Mouse (Mus musculus): ENCODE measurements at regions not wholly inside any gene's neighbourhood (a gene's known extent, or its start where the extent isn't known, plus 50 kb on each side); places are given as distances from the start of the nearest gene placed in this dataset.

DNA sequence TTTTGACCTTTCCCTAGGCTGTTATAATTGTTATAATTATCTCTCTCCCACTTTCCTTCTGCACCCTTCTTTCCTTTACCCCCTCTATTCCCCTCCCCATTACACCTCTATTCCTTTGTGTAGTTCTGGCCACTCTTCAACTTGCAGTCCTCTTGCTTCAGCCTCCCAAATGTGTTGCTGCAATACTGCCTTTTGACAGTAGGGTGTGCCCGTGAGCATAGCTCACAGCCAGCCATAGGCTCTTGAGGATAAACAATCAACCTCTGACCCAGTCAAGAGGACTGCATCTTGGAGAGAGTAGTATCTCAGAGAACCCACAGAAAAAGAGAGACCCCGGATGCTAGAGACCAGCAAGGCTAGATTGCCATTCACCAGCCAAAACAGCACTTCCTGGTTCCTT, 184.9 kb upstream of the 4930535I16Rik start:
- in situ Hi-C loops (cut with MboI, MseI) = no loop called here

DNA sequence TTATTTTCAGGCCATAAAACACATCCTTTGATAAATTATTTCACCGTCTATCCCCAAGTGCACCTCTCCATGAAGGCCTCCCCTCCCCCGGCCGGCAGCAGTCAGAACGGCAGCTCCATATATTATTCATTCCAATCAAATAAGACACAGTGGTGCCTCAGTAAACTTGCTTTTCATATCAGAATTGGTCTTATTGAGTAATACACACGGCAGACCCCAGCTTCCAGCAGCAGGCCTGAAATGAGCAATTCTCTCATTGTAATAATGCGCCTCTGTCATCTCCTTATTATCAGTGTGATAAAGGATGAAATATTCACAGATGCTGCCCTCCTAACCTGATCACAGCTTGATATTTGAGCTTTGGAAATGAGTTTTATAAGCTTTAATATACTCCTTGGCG, 169.0 kb upstream of the 4930535I16Rik start:
- in situ Hi-C loops (cut with MboI, MseI) = no loop called here

DNA sequence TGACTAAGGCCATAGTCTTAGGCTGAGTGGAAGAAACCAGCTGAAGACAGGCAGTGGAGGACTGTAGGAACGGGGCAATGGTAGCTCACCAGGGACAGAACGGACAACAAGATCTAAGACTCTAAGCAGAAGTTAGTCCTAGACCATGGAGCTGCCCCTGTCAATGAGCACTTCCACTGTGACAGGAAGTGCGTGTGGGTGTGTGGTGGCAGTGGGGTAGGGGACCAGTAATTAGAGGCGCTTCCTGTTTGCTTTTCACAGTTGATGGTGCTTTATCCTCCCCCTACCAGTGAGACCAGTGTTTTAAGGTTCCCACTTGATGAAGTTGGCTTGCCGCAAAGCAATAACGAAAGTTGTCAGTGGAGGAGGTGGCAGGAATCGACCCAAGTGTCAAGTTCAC, 168.4 kb upstream of the 4930535I16Rik start:
- in situ Hi-C loops (cut with MboI, MseI) = no loop called here

DNA sequence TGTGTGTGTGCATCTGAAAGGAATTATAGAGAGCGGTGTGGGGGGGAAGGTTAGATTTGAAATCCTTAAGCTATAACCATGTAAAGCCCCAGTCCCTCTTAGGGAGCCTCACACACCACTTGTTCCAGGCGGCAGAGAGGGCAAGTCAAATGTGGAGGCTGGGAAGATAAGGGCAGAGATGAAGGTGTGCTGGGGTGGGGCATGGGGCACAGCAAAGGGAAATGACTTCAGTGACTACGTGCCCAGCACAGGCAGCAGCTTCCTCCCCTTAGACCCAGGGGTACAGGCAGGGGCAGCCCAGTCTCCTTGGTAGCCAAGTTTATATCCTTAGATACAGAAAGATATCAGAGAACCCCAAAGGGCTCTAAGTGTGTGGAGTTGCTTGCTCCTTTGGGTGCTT, 161.8 kb upstream of the 4930535I16Rik start:
- in situ Hi-C loops (cut with MboI, MseI) = no loop called here

DNA sequence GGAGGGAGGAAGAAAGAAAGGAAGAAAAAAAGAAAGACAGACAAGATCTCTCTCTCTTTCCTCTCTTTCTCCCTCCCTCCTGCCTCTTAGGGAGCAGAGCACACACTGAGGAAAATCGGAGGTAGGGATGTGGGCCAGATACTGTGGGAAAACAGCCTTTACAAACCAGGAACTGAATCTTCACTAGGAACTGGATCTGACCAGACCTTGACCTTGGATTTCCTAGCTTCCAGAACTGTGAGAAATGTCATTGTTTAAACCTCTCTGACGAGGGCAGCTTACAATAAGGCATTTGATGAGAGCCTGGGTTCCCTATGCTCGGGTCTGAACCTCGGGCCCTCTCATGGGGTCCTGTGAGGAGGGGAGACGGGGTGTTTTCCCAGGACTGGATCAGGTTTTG, 157.7 kb upstream of the 4930535I16Rik start:
- in situ Hi-C loops (cut with MboI, MseI) = no loop called here

DNA sequence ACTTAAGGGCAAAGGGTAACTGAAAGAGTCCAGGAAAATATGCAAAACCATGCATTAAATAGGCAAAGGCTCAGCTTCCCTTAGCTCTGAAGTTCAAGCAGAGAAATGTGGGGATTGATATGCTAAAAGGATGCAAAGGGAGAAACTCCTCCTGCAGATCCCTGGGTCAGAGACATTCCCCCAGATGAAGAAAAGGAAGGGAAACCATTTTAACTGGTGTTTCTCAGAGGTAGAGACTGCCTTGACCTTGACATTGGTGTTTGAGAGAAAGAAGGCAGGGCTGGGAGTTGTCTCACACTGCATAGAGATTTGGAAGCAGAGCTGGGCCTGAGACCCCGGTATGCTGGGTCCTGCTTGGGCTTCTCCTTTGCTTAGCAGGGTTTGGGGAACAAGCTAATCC, 155.8 kb upstream of the 4930535I16Rik start:
- in situ Hi-C loops (cut with MboI, MseI) = no loop called here

DNA sequence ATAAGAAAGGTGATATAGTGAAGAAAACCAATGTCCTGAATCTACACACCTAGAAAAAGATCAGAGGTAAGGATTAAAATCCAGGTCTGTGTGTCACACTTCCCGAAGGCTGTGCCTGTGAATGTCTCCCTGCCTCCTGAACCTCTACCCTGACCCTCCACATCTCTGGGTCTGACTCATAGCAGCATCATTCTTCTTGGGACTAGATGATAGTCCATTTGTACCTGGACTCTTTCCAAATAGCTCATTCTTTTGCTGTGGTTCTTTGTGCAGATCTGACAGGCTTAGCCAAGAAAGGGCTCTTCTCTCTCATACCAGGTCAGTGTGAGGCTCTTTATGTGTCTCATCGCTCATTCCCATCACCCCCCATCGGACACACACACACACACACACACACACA, 146.8 kb upstream of the 4930535I16Rik start:
- in situ Hi-C loops (cut with MboI, MseI) = no loop called here

DNA sequence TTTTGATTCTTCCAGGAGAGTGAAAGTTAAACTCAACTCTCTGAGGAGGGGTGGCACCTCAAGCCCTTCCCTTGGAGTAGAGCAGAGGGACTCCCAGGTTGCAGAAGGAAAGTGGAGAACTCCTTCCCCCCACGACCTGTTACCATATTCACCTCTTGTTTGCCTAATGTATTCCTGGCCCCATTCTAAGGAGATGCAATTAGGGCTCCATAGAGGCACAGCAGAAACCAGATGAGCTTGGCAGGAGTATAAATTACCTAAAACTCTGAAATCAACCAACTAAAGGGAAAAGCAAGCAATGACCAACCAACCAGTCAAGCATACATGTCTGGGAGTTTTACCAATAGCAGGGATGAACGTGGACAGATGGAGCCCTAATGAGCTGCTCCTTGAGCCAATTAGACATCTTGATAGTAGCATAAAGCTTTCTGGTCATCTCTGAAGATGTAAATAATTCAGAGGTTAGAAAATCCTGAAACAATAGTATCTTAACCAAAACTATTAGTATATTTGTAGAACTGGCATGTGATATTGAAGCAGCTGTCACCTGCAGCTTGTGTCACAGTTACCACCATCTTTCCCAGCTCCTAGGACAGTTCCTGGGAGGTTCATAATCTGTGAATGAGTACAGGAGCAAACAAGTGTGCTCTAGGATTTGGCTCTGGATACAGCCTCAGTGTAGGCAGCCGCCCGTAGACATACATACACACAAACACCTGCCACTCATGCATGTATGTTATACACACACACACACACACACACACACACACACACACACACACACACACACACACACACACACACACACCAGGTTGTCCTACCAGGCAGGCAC, 145.7 kb upstream of the 4930535I16Rik start:
- in situ Hi-C loops (cut with MboI, MseI) = no loop called here

DNA sequence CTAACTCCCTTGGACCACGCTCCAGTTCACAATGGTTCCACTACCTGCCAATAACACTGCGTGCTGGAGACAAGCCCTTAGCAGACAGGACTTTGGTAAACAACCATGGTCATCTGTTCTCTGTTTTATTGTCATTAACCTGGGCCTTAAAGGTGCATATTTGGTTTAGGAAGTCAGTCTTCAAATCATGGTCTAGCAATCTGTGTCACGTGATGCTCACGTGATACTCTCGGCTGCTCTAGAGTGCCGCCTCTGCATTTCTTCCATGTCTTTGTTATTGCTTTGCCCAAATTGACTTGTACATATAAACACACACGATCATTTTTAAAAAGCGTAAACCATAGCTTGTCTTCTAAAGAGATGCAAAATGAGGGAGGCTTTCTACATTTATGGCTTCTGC, 139.8 kb upstream of the 4930535I16Rik start:
- in situ Hi-C loops (cut with MboI, MseI) = no loop called here

DNA sequence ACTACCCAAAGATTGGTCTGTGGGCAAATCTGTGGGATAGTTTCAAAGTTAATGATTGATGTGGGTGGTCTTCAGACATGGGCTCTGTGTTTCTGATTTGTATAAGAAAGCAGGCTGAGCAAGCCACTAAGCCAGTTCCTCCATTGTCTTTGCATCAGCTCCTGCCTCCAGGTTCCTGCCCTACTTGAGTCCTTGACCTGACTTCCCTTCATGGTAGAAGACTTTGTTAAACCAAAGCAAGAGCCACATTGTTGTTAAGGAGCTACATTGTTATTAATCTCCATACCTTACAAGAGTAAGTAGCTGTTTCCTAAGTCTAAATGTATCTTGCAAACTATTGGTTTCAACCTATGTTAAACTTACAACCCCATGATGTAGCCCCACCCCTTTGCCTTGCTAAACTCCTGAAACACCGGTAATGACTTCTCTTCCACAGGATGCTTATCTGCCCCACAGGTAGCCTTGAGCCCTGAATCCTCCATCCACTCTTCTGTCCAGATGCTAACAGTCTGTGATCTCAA, 136.5 kb upstream of the 4930535I16Rik start:
- in situ Hi-C loops (cut with MboI, MseI) = no loop called here

DNA sequence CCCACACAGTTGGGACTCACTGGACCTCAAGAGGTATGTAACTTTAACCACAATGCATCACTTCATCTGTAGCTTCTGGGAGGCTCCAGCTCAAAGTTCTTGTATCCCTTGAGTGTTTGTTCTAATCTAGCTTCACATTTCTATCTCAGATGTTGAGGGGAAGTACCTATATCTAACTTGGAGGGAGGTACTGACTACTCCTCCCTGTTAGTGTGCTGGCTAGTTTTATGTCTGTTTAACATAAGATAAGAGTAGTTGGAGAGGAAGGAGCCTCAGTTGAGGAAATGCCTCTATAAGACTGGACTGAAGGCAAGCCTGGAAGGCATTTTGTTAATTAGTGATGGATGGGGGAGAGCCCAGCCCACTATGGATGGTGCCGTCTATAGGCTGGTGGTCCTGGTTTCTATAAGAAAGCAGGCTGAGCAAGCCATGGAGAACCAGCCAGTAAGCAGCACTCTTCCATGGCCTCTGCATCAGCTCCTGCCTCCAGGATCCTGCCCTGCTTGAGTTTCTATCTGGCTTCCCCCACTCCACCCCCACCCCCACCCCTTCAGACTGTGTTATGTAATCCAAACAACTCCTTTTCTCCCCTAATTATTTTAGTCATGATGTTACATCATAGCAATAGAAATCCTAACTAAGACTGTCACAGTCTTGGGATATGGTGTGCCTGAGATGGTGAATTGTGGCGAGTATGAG, 135.7 kb upstream of the 4930535I16Rik start:
- in situ Hi-C loops (cut with MboI, MseI) = no loop called here

DNA sequence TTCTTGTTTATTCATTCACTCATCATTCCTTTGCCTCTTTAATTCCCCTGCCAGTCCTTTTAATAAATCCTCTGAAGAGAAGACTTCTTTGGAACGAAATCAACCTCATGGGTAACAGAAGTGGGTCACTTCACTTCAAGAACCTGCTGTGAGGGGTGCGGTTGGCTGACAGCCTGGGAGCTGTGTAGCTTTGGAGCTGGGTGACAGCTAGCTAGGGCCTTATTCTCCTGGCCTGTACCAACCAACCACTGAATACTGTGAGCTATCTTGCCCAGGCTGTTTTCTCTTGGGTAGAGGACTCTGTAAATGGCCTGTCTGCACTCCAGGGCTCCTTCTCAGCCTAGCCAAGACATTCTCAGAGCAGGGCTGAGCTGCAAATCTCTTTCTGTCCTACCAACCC, 134.6 kb upstream of the 4930535I16Rik start:
- in situ Hi-C loops (cut with MboI, MseI) = no loop called here

DNA sequence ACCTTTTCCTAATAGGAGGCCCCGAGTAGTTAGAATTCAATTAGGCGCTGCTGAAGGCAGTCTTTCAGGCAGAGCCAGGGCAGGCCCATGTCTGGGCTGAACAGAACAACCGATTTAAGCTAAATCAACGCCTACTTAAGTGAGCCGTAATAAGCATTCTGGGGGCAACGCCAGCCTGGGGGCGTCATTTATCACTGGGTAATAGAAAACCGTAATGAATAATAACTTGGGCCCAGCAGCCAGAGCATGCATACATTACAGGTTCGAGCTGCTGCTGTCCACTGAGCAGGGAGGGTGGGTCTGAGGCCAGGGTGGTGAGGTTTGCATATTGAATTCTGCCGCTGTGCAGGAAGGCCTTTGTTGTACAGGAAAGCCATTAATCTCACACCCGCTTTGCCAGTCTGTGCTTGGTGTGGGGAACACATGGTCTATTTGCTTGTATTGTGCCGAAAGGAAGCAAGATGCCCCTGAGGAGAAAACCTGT, 130.6 kb upstream of the 4930535I16Rik start:
- in situ Hi-C loops (cut with MboI, MseI) = no loop called here

DNA sequence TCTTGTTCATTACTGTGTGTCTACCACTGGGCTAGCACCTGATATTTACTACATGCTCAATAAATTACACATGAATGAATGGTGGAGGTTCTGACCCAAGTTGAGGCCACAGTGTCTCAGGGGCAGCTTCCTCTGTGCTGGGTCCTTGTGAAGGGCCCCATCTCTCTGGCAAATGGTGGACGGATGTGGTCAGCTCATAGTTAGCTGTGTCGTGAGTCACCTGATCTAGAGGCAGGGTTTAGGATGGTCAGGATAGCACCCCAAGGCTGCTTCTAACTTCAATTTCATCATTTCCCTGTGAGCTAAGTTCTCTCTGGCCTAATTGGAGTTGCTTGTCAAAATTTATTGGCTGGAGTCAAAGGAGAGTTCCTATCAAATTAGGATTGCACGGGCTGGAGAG, 130.1 kb upstream of the 4930535I16Rik start:
- in situ Hi-C loops (cut with MboI, MseI) = no loop called here

DNA sequence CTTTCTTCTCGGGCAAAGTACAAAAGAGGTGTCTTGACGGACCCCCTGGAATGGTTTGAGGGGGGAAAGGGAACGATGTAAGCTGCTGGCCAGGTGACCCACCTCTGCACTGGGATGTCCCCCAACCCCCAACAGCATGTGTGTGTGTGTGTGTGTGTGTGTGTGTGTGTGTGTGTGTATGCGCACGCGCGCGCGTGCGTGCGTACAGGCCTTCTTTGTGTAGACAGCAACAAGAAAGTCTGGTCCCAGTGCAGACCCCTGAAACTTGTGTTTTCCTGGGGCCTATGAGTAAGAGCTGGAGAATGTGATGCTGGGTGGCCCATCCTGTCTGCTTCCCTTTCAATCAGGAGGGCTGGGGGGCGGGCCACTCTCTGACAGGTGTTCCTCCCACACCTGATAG, 118.7 kb upstream of the 4930535I16Rik start:
- in situ Hi-C loops (cut with MboI, MseI) = no loop called here

DNA sequence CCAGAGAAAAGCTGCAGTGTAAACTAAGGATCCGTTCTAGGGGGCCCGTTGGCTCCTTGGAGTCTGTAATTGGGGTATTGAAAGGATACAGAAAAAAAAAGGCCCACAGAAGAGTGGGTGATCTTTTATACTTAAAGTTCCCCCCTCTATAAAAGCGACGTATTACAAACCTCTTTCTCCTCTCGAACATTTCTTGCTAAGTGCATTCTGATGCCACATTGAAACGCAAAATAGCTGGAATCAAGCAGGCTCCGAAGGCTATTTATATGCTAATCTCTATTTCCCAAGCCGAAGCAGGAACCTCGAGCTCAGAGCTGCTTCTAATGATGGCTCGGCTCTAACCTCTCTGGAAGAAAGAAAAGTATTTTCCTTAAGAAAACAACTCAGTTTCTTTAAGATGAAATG, 117.8 kb upstream of the 4930535I16Rik start:
- in situ Hi-C loops (cut with MboI, MseI) = no loop called here

DNA sequence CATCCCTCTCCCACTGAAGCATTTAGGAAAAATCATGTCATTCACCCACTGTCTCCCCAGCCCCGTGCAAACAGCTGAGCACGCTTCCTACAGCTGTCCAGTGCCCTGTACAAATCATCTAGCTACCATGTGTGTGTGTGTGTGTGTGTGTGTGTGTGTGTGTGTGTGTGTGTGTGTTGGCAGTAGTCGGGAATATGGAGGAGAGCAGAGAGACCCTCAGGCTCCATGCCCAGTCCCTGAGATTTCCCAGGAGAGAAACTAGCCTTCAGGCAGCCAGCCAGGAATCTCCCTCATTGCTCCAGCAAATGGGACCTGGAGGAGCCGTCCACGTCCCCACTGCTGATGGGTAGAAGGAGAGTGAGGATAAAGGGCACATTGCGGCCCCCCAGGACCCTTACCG, 117.4 kb upstream of the 4930535I16Rik start:
- in situ Hi-C loops (cut with MboI, MseI) = no loop called here

DNA sequence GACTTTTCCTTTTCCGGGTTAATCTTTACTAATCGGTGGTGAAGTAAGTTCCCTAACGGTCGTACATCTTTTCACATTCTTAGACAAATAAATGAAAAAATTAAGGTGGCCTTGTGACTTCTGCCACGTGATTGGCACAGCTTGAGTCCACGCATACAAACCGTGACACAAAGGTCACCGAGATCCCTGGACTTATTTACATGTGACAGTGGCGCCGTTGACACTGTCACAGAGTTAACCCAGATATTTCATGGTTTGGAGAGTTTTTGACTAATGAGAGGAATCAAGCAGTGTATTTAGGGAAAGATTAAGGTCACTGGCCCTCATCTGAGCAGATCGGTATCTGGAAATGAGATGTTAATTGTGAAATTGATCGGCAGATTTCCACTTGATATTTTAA, 110.2 kb upstream of the 4930535I16Rik start:
- in situ Hi-C loops (cut with MboI, MseI) = no loop called here

DNA sequence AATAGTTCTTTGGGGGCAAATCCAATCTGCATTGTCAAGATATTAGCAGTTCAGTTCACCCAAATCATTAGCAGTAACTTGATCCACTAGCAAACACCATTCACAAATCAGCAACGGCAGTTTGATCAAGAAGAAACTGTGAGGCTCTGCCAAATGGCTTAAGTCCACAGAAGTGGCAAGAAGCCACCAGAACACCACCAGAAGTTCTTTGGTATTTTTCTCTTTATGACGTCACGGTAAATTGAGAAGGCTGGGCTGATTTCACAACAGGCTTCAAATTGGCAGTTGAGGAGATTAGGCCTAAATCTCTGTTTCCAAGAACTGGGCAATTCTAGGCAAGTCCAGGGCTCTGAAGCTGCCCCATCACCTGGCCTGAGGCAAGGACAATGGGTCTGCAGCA, 98.6 kb upstream of the 4930535I16Rik start:
- in situ Hi-C loops (cut with MboI, MseI) = no loop called here

DNA sequence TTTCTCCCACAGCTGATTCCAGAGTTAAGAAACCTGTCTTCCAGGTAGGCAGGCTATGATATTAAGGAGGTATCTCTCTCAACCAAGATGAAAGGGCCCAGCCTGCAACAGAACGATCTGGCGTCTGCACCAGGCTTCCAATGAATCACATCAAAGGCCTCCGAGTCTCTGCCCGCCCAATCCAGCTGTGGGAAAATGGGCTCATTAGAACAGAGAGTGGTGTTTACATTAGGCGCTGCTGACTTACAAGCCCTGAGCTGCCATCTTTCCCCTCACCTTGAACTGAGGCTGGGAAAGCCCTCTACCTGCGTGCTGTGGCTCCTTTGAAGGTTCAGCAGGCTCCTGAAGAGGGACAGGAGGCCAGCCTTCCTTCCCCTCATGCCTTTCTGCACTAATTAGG, 97.5 kb upstream of the 4930535I16Rik start:
- in situ Hi-C loops (cut with MboI, MseI) = no loop called here

DNA sequence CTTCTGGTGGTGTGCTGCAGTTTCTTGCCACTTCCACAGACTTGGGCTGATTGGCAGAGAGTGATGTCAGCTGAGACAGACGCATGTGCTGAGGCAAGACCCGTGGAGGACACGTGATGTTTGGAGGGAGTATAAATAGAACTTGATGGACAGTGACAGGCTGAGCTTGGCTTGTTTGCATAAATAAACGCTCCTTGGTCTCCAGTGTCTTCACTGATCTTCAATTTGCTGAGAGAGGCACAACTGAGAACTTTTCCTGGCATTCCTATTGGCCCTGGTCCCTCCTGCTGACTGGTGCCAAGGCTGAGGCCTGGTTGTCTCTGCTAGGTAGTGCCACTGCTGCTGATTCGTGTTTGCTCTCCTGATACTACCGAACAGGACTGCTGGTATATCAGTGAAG, 94.6 kb upstream of the 4930535I16Rik start:
- in situ Hi-C loops (cut with MboI, MseI) = no loop called here

DNA sequence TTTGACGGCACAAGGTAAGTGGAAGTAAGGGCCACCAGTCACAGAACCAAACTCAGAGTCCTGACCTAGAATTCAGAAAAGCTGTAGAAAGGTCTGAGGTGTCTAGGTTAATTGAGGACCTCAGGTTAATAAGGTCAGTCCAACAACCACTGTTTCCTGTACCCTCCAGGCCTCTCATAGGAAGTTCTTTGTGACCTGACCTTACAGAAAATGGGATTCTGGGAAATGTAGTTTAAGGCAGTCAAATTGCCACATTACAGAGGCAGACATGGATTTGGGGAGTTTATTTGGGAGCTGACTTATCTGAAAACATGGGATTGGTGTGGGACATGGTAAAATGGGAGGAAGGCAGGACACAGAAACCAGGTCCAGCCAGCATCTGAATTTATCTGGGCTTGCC, 90.9 kb upstream of the 4930535I16Rik start:
- in situ Hi-C loops (cut with MboI, MseI) = no loop called here

All from T-helper 17 cell (primary cell).